Mouse (Mus musculus) embryonic facial prominence, embryonic 10.5 days (tissue): ENCODE data around the gene 4930556J24Rik. TPM values are rescaled to one million over a fixed set of nuclear protein-coding genes. Genes with fewer than 3 reads are reported as not detected.
"Not testable (repeated sequence)": the region's sequence is repeated elsewhere in the genome, so short reads cannot be mapped to it uniquely, and the experiment has no call there.

Experiments used
- DNase-seq: peaks from one replicate; pipeline ENCODE4 v3.0.0-alpha.2; 2017; ENCODE audit warnings: low spot score
- H3K27ac ChIP-seq: fragments of 300-500 bp; sonication (generic); replicated peaks from 2 replicates; pipeline ENCODE4 v1.5.1; 2016; ENCODE audit warnings: mild to moderate bottlenecking
- H3K27me3 ChIP-seq: fragments of 300-500 bp; sonication (generic); replicated peaks from 2 replicates; pipeline ENCODE4 v1.6.1; 2016; ENCODE audit warnings: low read depth, mild to moderate bottlenecking; ENCODE audit not compliant: poor library complexity, severe bottlenecking
- H3K36me3 ChIP-seq: fragments of 300-500 bp; sonication (generic); replicated peaks from 2 replicates; pipeline ENCODE4 v1.6.1; 2016; ENCODE audit warnings: mild to moderate bottlenecking, moderate library complexity
- H3K4me1 ChIP-seq: fragments of 300-500 bp; sonication (generic); 2 replicates; pipeline ENCODE4 v1.6.1; 2016
- H3K4me3 ChIP-seq: fragments of 300-500 bp; sonication (generic); 2 replicates; pipeline ENCODE4 v1.5.1; 2016; ENCODE audit warnings: mild to moderate bottlenecking, moderate library complexity
- H3K9me3 ChIP-seq: fragments of 300-500 bp; sonication (generic); 2 replicates; pipeline ENCODE4 v1.6.1; 2016; ENCODE audit warnings: mild to moderate bottlenecking
- WGBS: fragments of 180-500 bp; shearing (Covaris S2); methylation state at CpG from one replicate; pipeline ENCODE4 v1.1.7; 2016; 5-methylcytosine and 5-hydroxymethylcytosine counted together
- polyA plus RNA-seq: library from polyadenylated mRNA; unstranded; fragments of >200 nt; fragmentation: Nextera tagmentation; extraction: Ambion mirVana; gene quantifications from 2 replicates; pipeline ENCODE4 v1.2.1, GENCODE M21; 2016

4930556J24Rik gene
- polyA plus RNA-seq, 1 experiment from 2014 or later, result 0.37 TPM

DNA sequence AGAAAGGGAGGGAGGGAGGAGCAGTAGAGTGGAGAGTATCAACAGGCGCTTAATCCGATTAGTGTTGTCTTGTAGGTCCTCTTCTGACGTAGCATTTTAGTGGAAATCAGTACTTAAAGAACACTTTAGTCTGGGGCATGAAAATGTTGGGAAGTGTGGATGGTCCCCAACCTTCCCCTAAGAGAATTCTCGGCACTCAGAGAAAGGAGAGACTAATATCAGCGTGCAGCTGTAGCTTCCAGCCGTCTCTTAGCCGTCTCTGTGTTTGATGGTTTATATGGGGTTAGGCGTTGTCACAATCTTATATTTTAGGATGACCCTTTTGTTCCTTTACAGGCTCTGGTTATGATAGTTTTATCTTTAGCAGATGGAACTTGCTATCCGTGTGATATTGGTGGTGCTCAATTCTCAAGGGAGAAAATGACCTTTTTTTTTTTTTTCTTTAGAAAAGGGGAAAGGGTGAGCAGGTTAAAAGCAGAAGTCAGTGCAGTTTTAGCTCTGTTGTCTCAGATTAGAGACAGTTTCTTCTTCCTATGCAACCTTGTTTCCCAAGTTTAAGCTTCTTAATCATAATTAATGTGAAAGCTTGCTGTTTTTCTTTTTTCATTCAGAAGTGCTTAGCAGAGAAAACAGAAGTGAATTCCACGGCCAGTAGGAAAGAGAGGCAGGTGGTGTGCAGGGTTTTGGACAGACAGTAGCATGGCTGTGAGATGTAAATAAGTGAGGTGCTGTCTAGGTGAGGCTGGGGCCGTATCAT lies 12.0 kb downstream of the 4930556J24Rik start:
- DNase-seq, result no peak
- Histone ChIP-seq H3K27ac (peak overlapping the region; percentile 90), H3K27me3 (no peaks in the 10 kb centered on the region), H3K4me1 (peaks cover 19% of the 10 kb centered on the region), H3K9me3 (no peaks in the 10 kb centered on the region), H3K4me3 (peak overlapping the region; percentile 85), H3K36me3 (peaks cover 30% of the 10 kb centered on the region)
- 16% methylated on average over 11 of the region's 11 CpGs for WGBS

DNA sequence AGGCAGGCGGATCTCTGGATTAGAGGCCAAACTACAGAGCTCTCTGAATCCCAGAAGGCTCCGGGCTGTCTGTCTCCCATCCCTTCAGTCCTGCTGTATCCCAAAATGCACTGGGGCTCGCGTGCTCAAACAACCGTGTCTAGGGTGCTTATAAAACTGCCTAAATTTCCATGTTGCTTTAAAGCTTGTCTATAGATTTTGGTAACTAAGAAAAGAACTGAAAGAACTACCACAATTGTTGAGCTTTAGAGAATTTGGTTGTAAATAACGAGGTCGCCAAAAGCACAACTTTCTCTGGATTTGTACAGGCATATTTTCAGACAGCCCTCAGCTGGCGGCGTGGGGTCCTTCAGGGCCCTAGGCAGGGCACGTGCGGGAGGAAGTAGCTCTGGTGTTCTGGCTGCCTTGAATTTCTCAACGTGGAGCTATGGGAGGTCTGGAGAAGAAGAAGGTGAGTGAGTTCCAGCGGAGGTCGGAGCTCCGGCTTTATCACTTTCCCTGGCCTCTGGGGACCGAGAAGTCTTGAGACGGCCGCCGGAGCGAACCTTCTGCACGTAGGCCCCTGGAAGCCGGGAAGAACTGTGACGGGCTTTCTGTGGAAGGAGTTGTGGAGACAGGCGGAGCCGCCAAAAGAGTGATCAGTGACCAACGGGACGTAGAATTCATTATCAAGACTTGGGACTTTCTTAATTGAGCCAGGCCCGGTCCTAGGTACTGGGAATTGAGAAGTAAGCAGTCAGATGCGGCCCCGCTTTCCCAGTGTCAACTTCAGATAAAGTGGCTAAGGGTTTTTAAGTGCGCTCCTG lies 12.8 kb downstream of the 4930556J24Rik start, which contains the start of gene Pes1:
Gene Pes1, plus strand, starts transcription at position 366 of the 806 bp plus-strand sequence.
- 1% methylated on average over 31 of the region's 31 CpGs for WGBS
- no peaks in the 10 kb centered on the region for H3K27me3 ChIP-seq
- H3K9me3 ChIP-seq, result no peaks in the 10 kb centered on the region
- H3K36me3 ChIP-seq, result peaks cover 22% of the 10 kb centered on the region
- peak; percentile 80 for DNase-seq
- peak within 1 kb of the TSS; percentile 90 for H3K27ac ChIP-seq
- H3K4me3 ChIP-seq, result peak within 1 kb of the TSS; percentile 85
- peaks cover 19% of the 10 kb centered on the region for H3K4me1 ChIP-seq

DNA sequence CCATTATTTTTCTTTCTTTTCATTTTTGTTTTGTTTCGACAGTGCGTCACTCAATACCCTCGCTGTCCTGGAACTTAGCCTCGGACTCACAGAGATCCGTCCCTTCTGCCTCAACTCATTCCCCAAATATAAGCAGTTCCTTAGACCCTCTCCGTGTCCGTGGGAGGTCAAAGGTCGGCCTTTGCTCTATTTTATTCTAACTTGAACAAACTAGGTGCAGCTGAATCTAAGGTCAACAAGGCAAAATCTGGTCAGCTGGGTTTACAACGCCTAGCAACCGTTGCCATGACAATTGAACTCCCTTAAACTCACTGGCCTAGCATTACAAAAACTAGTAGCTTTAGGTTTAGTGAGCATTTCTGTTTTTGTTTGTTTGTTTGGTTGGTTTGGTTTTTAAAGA lies 13.4 kb downstream of the 4930556J24Rik start:
- Histone ChIP-seq H3K9me3 (no peaks in the 10 kb centered on the region), H3K4me1 (peaks cover 19% of the 10 kb centered on the region), H3K27ac (peak overlapping the region; percentile 90), H3K36me3 (peaks cover 16% of the 10 kb centered on the region), H3K4me3 (peak overlapping the region; percentile 85), H3K27me3 (no peaks in the 10 kb centered on the region)
- WGBS, result 83% methylated on average over 10 of the region's 10 CpGs
- no peak for DNase-seq

DNA sequence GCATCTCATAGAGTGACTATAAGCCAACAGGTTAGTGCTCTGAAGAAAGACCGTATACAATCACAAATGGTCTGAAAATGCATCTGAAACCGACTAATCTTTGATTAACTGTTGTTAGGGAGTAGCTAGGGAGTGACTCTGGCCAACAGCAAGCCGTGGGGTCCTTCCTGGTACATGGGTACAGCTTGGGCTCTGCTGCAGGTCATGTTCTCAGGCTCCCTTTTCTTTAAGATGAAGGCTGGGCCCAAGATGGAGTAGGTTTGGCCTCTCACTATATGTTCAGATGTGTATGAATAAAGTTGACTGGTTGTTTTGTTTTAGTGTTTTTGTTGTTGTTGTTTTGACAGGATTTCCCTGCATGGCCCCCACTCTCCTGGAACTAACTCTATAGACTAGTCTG lies 14.8 kb downstream of the 4930556J24Rik start:
- Histone ChIP-seq H3K27ac (no peak overlapping the region), H3K4me1 (peaks cover 19% of the 10 kb centered on the region), H3K9me3 (no peaks in the 10 kb centered on the region), H3K4me3 (no peak overlapping the region), H3K36me3 (peaks cover 7% of the 10 kb centered on the region), H3K27me3 (no peaks in the 10 kb centered on the region)
- 72% methylated on average over 3 of the region's 3 CpGs for WGBS
- no peak for DNase-seq

DNA sequence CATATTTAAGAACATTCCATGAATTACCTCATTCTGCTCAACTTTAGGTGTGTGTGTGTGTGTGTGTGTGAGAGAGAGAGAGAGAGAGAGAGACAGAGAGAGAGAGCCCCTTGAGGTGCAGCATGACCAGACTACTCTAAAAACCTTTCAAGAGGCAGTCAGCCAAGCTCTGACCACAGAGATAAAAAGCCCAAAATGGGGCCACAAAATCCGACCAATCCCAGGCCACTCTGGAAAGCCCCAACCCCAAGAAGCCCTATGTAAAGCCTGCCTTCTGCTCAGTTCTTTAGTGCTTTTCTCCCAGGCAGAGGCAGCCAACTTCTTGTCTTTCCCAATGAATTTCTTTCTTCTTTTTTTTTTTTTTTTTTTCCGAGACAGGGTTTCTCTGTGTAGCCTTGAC lies 15.7 kb downstream of the 4930556J24Rik start:
- H3K27ac ChIP-seq, result no peak overlapping the region
- H3K27me3 ChIP-seq, result no peaks in the 10 kb centered on the region
- 0 out of 2 replicates have a peak, but pooled peaks cover under 1% of the 10 kb centered on the region for H3K9me3 ChIP-seq
- no peak for DNase-seq
- H3K4me1 ChIP-seq, result peaks cover 16% of the 10 kb centered on the region
- no peaks in the 10 kb centered on the region for H3K36me3 ChIP-seq
- no peak overlapping the region for H3K4me3 ChIP-seq
- 49% methylated on average over 2 of the region's 2 CpGs for WGBS

DNA sequence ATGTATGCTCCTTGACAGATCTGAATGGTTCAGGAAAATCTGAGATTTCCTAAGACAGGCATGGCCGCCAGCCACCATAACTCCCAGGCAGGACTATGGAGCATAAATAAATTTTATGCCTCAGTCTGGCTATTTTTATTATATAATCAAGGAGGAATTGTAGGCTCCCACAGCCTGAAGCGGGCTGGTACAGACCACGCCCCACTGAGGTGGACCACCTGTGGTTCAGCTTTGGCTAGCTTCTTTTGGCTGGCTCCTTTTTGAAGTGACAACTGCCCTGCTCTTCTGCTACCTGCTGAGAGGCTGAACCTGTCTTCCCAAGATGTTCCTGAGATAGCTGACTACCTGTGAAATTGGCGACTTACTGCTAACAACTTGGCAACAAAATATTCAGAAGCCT lies 21.2 kb downstream of the 4930556J24Rik start:
- not testable (repeated sequence) for H3K4me3 ChIP-seq, H3K27me3 ChIP-seq, H3K36me3 ChIP-seq, H3K4me1 ChIP-seq, H3K27ac ChIP-seq, DNase-seq
- WGBS, result 76% methylated on average over 4 of the region's 4 CpGs
- peaks cover 11% of the 10 kb centered on the region for H3K9me3 ChIP-seq

DNA sequence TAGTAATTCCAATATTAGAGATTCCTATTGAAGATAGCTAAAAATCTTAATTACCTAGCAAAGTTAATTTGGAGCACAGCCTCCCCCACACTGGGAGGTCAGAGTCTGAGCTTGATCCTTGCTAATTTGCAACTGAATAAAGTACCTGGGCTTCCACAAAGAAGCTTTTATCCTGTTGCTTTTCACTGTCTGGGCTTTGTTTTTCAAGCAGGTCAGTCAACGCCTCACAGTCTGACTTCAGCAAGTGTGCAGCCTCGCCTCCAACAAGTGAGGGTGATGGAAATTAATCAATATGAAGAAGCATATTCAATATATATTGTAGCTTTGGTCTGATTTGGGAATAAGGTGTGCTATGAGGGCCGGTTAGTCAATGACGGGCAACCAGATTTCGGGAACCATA lies 21.7 kb downstream of the 4930556J24Rik start:
- 76% methylated on average over 5 of the region's 5 CpGs for WGBS
- DNase-seq, H3K4me1 ChIP-seq, H3K36me3 ChIP-seq, H3K27me3 ChIP-seq, H3K27ac ChIP-seq, H3K4me3 ChIP-seq: not testable (repeated sequence)
- H3K9me3 ChIP-seq, result peaks cover 11% of the 10 kb centered on the region

DNA sequence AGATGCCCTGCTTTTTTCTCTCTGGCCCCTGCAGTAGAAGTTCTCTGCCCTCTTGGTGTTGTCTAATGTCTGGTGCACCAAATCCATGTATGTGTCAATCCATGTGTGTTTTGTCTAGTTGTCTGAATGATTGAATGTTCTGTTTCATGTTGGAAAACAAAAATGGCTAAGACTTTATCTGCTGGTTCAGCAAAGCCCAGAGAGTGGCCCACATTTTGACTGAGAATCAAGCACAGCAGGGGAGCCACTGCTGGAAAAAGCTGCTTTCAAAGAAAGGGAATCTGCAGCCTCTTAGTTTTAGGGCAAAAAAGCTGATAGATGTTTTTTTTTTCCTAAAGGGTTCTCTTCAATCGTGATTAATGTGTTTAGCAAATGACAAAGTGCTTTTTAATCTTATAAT lies 30.2 kb downstream of the 4930556J24Rik start:
- H3K27me3 ChIP-seq, result peaks cover 12% of the 10 kb centered on the region
- no peak overlapping the region for H3K27ac ChIP-seq
- H3K9me3 ChIP-seq, result no peaks in the 10 kb centered on the region
- no peaks in the 10 kb centered on the region for H3K4me1 ChIP-seq
- no peaks in the 10 kb centered on the region for H3K36me3 ChIP-seq
- 15% methylated on average over 1 of the region's 1 CpGs for WGBS
- no peak for DNase-seq
- no peak overlapping the region for H3K4me3 ChIP-seq

DNA sequence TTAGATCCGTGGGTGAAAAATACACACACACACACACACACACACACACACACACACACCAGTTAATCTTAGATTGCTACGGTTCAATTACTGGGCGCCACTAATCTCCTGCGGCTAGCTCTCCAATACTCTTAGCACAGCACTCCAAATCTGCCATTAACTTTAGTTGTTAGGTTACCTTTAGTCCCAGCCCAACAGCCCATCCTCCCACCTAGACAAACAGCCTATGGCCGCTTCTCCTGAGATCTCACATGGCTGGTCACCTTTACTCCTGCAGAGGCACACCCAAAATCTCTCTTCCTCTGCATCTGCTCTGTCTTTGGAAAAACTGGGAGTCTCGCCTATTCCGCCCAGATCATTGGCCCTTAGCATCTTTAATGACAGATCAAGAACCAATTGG lies 35.2 kb downstream of the 4930556J24Rik start:
- Histone ChIP-seq H3K4me1 (no peaks in the 10 kb centered on the region), H3K9me3 (no peaks in the 10 kb centered on the region), H3K4me3 (no peak overlapping the region), H3K27me3 (peaks cover 10% of the 10 kb centered on the region), H3K27ac (no peak overlapping the region), H3K36me3 (no peaks in the 10 kb centered on the region)
- DNase-seq, result no peak
- 88% methylated on average over 7 of the region's 7 CpGs for WGBS

DNA sequence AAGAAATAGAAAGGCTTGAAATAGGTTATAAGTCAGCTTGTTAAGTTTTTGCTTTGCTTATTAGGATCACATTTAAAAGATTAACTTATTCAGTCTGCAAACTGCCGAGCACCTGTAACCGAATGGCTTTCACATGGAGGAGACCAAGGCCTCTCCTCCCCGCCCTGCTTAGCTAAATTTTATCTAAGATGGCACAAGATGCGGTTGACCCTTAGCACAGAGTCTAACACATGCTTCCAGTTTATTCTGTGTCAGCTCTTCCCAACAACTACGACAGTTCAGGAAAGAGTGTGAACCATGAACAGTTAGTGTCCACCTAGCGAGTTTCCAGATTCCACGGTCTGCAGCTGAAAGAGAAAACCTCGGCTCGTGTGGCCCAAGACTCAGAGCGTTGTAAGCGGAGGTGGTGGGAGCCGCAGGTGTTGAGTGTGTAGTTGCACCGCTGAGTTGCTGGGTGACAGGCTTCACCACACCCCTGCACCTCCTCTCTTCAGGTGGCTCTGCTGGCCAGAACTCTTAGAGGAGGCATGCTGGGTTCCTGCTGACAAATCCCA lies 39.2 kb downstream of the 4930556J24Rik start:
- Histone ChIP-seq H3K27ac (no peak overlapping the region), H3K4me3 (no peak overlapping the region), H3K36me3 (no peaks in the 10 kb centered on the region), H3K27me3 (no peaks in the 10 kb centered on the region), H3K9me3 (no peaks in the 10 kb centered on the region), H3K4me1 (peaks cover 4% of the 10 kb centered on the region)
- DNase-seq, result no peak
- 80% methylated on average over 13 of the region's 13 CpGs for WGBS

DNA sequence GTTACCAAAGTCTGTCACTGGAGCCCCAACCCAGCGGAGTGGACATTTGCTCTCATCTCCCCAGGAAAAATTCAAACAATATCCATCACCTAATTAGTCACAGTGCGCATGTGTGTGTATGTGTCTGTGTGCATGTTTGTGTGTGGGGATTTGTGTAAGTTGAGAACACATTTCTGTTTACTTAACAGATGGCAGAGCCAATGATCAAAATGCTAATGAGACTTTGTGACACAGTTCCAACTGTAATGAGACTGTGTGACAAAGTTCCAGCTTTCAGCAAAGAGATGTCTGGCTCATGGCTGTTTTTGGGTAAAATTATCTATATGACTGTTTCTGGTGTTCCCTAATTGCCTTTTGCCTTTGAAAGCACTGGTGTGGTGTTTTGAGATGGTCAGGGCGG lies 40.3 kb downstream of the 4930556J24Rik start:
- Histone ChIP-seq H3K9me3 (no peaks in the 10 kb centered on the region), H3K4me3 (no peak overlapping the region), H3K27me3 (no peaks in the 10 kb centered on the region), H3K4me1 (peaks cover 13% of the 10 kb centered on the region), H3K36me3 (no peaks in the 10 kb centered on the region), H3K27ac (no peak overlapping the region)
- whole genome bisulfite sequencing, result 89% methylated on average over 3 of the region's 3 CpGs
- DNase-seq, result no peak

DNA sequence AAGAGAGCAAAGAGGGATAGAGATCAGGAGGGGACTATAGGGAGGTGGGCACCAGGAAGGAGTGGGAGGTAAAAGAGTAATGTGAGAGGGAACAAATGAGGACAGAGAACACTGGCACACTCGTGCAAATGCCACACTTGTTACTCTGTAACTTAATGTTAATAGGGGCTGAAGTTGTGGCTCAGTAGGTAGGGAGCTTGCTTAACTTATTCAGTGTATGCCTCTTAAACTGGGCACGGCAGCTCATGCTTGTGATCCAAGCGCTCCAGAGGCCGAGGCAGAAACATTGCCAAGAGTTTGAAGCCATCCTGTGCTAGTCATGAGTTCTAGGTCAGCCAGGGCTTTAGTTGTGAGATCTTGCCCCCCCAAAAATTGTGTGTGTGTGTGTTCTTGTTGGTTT lies 41.4 kb downstream of the 4930556J24Rik start:
- DNase-seq, result no peak
- WGBS, result 64% methylated on average over 4 of the region's 4 CpGs
- no peaks in the 10 kb centered on the region for H3K9me3 ChIP-seq
- no peaks in the 10 kb centered on the region for H3K27me3 ChIP-seq
- peaks cover 21% of the 10 kb centered on the region for H3K4me1 ChIP-seq
- H3K27ac ChIP-seq, result no peak overlapping the region
- H3K36me3 ChIP-seq, result no peaks in the 10 kb centered on the region
- no peak overlapping the region for H3K4me3 ChIP-seq
